Mouse (Mus musculus) CD4-positive, CD25-positive, alpha-beta regulatory T cell, adult 4 months (primary cell): ENCODE data around the gene Acin1. TPM values are rescaled to one million over a fixed set of nuclear protein-coding genes. Genes with fewer than 3 reads are reported as not detected.

ENCODE experiments used
- ATAC-seq: one replicate; pipeline ENCODE4 v1.8.0; 2017
- polyA plus RNA-seq, 2 experiments: library from polyadenylated mRNA; unstranded; fragments of 100-300 nt; shearing (Covaris generic); gene quantifications; one replicate each; pipeline ENCODE4 v1.2.1; 2017

The Acin1 gene
- polyA plus RNA-seq, 2 experiments from 2014 or later, result 151 to 179 TPM

DNA sequence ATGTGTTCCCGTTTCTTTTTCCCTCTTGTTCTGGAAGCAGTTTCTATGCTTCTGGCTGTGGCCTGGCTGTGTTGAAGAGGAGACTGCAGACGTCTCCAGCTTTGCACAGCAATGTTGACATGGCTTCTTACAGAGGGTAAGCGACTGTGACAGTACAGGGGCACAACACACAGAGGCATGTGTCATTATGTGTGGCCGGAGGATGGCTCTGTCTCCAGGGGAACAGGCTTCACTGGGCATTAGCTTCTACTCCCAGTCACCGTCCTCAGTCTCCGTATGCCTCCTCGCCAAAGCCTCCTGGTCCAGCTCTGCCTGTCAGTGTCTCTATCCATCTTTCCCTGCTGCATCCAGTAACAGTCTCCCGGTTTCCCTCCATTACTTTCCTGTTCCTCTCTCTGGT is 79.5 kb downstream of the Acin1 start:
- no peak for ATAC-seq

DNA sequence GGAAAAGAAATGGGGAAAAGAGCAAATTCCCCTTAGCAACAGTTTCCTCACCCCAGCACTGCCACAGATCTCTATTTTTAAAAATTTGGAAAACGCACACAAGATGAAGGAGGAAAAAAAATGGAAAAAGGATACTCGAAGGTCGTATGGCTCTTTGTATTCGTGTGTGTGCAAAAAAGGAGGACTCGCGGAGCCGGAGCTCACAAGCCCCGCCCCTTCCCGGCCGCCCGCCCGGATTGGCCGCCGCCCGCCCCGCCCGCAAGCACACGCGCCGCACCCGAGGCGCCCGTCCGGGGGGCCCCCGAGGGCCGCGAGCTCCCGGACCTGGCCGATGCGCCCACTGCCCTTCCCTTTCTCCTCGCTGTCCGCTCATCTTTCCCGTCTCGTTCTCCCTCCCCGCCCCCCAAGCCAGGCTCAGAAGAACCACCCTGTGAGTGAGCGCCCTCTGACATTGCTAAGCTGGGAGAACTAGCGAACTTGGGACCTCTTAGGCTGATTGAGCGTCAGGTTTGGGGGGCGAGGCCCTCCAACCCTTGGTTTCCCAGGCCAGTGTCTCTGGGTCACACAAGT is 80.9 kb downstream of the Acin1 start, which contains the start of gene 4931414P19Rik:
Gene 4931414P19Rik (minus strand): TSS at position 242 of the 570 bp plus-strand sequence.
- ATAC-seq, result peak; percentile 39

DNA sequence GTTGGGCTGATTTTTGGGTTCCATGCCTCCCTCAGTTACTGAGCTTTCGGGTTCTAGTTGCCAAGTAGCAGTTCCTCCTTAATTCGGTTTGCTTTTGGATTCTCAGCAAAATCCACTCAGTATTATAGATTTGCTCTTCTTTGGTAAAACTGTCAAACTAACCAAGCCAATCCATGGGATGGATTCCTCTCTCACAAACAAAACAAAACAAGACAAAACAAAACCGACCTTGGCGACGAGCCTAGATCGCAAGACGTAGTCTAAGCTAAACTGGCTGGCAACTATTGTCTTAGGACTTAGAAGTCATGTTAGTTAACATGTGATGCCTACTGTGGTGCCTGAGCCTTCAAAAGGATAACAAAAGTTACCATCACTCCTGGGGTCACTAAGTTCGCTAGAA is 83.0 kb downstream of the Acin1 start:
- ATAC-seq, result no peak

DNA sequence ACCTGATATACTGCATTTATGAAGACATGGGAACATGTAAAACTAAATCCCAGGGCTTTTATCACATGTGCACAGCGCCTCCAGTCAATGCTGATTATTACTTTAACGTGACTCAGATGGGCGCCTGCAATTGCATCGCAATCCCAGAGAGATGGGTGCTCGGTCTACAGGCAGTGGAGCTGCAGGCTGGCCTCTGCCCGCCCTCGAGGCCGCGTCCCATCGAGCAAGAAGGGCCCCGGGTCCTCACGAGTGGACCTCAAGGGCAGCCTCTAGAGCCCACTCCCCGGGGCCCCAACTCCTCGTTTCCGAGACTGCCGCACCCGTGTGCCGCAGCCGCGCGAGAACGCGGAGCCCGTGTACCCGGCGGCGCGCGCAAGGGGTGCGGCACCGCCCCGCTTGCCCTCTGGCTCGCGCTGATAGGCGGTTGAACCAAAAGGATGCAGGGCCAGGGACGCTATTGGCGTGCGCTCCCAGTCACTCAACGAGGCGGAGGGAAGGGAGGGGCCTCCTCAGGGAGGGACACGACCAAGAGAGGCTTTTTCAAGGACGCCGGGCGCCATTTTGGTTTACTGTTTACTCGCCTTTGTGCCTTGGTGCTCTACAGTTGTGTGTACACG is 83.6 kb downstream of the Acin1 start:
- ATAC-seq, result peak; percentile 98

DNA sequence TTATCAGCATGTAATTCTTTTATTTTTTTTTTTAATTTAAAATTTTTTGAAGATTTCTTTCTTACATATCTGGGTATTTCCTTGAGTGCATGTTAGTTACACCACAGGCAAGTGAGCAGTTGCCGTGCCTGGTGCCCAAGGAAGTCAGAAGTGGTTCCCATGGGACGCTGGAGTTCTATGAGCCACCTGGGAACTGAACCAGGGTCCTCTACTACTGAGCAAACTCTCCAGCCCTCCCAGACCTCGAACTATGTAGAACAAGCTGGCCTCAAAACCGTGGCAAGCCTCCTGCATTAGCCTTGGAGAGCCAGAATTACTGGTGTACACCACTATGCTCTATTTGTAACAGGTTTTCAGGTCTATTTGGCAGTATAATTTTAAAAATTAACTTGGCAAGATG is 84.1 kb downstream of the Acin1 start:
- peak; percentile 4 for ATAC-seq

DNA sequence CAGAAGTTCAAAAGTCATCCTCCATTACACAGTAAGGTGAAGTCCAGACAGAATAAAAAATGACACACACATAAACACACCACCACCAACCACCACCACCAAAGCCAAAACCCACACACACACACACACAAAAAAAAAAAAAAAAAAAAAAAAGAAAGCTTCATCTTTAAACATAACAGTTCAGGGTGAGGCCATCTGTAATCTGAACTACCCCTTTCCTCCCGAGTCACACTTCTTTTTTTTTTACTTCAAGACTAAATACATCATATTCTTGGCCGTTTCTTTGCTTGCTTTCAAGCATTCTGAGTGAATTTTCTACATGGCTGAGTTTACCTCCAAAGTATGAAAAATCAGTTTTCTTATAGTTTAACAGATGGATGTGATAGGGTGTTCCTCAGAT is 85.1 kb downstream of the Acin1 start:
- ATAC-seq, result no peak

DNA sequence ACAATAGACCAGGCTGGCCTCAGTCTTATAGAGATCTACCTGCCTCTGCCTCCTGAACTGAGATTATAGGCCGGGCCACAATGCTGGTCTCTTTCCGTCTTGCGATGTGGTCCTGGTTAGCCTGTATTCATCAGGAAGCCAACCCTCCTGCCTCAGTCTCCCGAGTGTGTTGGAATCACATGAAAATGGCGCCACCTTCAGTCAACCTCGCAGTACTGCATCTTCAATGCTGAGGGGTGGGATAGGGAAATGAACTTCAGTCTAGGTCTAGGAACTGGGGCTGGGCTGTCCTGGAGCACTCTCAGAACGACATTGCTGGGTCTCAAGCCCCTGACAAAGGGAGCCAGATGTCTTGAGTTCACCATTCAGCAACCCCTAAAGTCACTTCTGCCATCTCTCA is 89.6 kb downstream of the Acin1 start:
- ATAC-seq, result no peak

DNA sequence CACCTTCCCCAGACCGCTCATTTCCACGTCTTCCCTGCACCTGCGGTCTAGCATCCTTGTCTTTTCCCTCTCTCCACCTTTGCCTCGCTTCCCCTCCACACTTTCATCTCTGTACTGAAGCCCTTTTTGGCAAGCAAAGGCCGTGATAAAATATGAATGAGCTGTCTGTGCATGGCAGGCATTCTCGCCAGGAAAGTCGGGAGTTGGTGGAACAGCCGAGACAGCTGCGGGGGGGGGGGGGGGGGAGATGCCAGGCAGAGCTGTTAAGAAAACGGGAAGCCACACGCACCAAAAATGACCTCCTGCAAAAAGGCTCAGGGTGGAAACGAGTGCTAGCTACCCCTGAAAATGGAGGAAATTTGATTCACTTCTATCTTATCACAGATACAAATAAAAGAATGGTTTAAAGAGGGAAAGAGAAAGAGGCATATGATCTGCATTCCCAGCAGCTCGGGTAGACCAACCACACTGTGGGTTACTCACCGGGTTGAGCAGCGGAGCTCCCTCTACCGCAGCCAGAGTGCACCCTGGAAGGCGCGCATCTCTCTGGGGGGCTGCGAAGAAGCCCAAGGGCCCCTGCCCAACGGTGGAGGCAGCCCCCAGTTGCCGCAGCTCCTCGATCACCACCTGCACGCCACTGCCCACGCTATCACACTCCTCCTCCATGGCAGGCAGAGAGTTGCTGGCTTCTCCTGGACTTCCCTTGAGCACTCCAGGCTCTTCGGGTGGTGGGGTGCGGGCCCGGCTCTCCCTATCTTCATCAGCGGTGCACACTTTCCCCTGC is 91.9 kb downstream of the Acin1 start:
- ATAC-seq, result no peak

DNA sequence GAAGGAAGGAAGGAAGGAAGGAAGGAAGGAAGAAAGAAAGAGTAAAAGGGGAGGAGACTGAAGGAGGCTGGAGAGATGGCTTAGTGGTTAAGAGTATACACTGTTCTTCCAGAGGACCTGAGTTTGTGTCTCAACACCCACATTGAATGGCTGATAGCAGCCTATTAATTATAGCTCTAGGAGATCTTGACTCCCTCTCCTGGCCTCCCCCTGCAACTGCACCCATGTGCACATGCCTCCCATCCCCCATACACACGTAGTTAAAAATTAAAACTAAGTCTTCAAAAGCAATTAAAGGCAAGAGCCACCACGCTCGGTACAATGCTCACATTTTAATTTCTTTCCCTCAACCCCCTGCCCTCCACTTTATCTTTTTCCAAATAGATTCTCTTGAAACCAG is 92.7 kb downstream of the Acin1 start:
- no peak for ATAC-seq

DNA sequence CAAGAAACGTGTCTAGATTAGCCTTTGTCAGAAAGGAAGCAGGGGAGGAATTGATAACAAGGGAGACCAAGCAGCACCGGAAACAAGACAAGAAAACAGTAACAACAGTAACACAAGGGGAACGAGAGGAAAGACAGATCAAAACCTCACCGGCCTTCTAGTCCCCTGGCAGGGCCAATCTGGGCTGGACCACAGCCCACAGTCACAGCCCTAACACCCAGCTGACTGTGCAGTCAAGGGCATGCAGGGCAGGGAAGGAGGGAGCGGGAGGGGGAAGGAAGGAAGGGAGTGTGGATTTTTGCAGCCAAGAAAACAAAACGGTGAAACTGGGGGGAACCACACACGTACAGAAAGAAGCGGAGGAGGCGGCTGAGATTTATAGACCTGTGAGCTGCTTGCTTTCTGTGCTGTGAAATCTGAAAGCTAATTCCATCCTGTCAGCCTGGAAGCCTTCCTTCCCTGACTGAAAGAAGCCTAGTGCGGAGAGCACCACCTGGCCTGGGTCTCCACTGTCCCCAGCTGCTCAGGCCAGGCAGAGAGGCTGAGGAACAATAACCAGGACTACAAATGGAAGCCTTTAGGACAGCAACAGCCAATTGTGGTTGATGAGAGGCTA is 94.3 kb downstream of the Acin1 start:
- no peak for ATAC-seq

Other genes with a start within 250 kb of the Acin1 start
- gene Lrp10, start 222.8 kb downstream of the Acin1 start, polyA plus RNA-seq, result 10 to 100 TPM; 59.9 to 60.2 TPM
- gene Rem2, start 210.8 kb downstream of the Acin1 start, polyA plus RNA-seq, result 1 to 10 TPM in 1 of 2 experiments, under 1 TPM in 1; 0.54 to 1.1 TPM
- gene Prmt5, start 169.4 kb downstream of the Acin1 start, polyA plus RNA-seq, result 10 to 100 TPM; 44.9 to 54.8 TPM
- 10 to 100 TPM; 21.0 to 28.8 TPM for gene Haus4, start 132.3 kb downstream of the Acin1 start, polyA plus RNA-seq
- gene Ajuba, start 109.4 kb downstream of the Acin1 start, polyA plus RNA-seq, result not detected
- 1 to 10 TPM; 3.7 to 6.9 TPM for gene 4931414P19Rik, start 80.9 kb downstream of the Acin1 start, polyA plus RNA-seq
- 100 to 1,000 TPM; 154 to 163 TPM for gene Psmb5, start 68.9 kb downstream of the Acin1 start, polyA plus RNA-seq
- gene Psmb11, start 65.5 kb downstream of the Acin1 start, polyA plus RNA-seq, result not detected
- not detected for gene Gm17606, start 46.0 kb downstream of the Acin1 start, polyA plus RNA-seq
- under 1 TPM; 0.15 to 0.16 TPM for gene Cdh24, start 45.6 kb downstream of the Acin1 start, polyA plus RNA-seq
- 100 to 1,000 TPM in 1 of 2 experiments, 10 to 100 TPM in 1; 98.9 to 105 TPM for gene 1700123O20Rik, start 715 bp downstream of the Acin1 start, polyA plus RNA-seq
- not detected for gene Gm29776, start 11.9 kb upstream of the Acin1 start, polyA plus RNA-seq
- gene Cebpe, start 25.2 kb upstream of the Acin1 start, polyA plus RNA-seq, result not detected
- under 1 TPM in 1 of 2 experiments, not detected in 1; 0.14 TPM for gene Slc7a8, start 95.0 kb upstream of the Acin1 start, polyA plus RNA-seq
- gene Rnf212b, start 127.2 kb upstream of the Acin1 start, polyA plus RNA-seq, result not detected
- gene Homez, start 184.0 kb upstream of the Acin1 start, polyA plus RNA-seq, result 1 to 10 TPM; 3.4 to 7.6 TPM
- gene Ppp1r3e, start 190.6 kb upstream of the Acin1 start, polyA plus RNA-seq, result 1 to 10 TPM in 1 of 2 experiments, not detected in 1; 1.1 TPM
- 1 to 10 TPM; 1.3 to 2.7 TPM for gene Bcl2l2, start 196.4 kb upstream of the Acin1 start, polyA plus RNA-seq
- not detected for gene Gm20521, start 196.5 kb upstream of the Acin1 start, polyA plus RNA-seq
- 10 to 100 TPM; 19.6 to 33.9 TPM for gene Pabpn1, start 205.6 kb upstream of the Acin1 start, polyA plus RNA-seq
- gene Slc22a17, start 226.2 kb upstream of the Acin1 start, polyA plus RNA-seq, result 1 to 10 TPM in 1 of 2 experiments, under 1 TPM in 1; 0.71 to 1.1 TPM
- gene Efs, start 239.2 kb upstream of the Acin1 start, polyA plus RNA-seq, result not detected
- gene Il25, start 245.8 kb upstream of the Acin1 start, polyA plus RNA-seq, result not detected
- gene Cmtm5, start 249.3 kb upstream of the Acin1 start, polyA plus RNA-seq, result not detected